Comparison of ENCODE assay signal across 9 mouse cellular contexts in the genomic region with DNA sequence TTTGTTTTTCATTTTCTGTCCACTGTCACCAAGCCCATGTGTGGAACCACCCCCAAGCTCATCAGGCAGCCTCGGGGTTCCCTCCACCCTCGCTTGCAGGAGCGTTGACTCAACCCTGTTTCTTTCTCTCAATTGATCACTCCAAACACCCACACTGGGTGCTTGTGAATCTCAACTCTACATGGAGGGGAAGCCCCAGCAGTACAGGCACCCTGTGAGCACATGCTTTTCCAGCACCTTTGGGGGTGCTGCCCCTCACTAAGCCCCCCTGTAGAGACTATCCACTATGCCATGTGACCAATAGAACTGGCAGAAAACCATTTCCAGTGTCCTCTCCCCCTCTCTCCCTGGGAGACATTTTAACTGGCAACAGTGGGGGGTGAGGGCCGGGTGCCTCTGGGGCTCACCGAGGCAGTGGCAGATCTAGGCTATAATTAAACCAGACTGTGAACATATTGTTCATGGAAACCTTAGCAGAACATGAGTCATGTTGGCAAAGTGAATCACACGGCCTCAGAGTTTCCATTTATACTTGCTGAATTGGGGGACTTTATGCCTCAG.
DNase-seq lines count a peak whose midpoint lies in the region; ATAC-seq lines count a peak whose summit lies in the region.
"Had no signal": no experiment of that assay in that cellular context is flagged by ENCODE, and none has a peak within 500 bp of the region (broad histone marks: within the 10 kb centered on the region; RNA-seq: fewer than 3 reads in every experiment).

No protein-coding gene starts in this region.

- H3K27me3 ChIP-seq in forebrain, embryonic 15.5 days, result no peaks in the 10 kb centered on the region
- H3K27me3 ChIP-seq in forebrain, embryonic 10.5 days (ENCODE audit: poor library complexity, severe bottlenecking), result peaks cover 80% of the 10 kb centered on the region
- H3K27me3 ChIP-seq in heart, embryonic 14.5 days (ENCODE audit: control insufficient read depth, insufficient read depth, low read length), result no peaks in the 10 kb centered on the region

- H3K9me3 ChIP-seq in forebrain, embryonic 15.5 days, result no peaks in the 10 kb centered on the region
- no peaks in the 10 kb centered on the region for H3K9me3 ChIP-seq in forebrain, embryonic 10.5 days
- H3K9me3 ChIP-seq in heart, embryonic 14.5 days (ENCODE audit: control insufficient read depth, low read length), result no peaks in the 10 kb centered on the region

- no peak overlapping the region for H3K9ac ChIP-seq in forebrain, embryonic 15.5 days (replicated peaks)
- peak overlapping the region; percentile 4; the same call in 1 of the 2 replicates for H3K9ac ChIP-seq in heart, embryonic 14.5 days (ENCODE audit: low read length)

- no peak overlapping the region for H3K27ac ChIP-seq in forebrain, embryonic 15.5 days (replicated peaks)
- H3K27ac ChIP-seq in forebrain, embryonic 10.5 days, result no peak overlapping the region
- peak overlapping the region; percentile 72 to 83 for H3K27ac ChIP-seq in heart, embryonic 14.5 days (replicated peaks in 1 of 2; ENCODE audit: control insufficient read depth in 1 of 2, insufficient read depth in 1 of 2, low read depth in 2 of 2, low read length in 2 of 2)

- 43% methylated on average over 6 of the region's 6 CpGs for WGBS in forebrain, embryonic 15.5 days
- WGBS in forebrain, embryonic 10.5 days, result 73% methylated on average over 6 of the region's 6 CpGs
- WGBS in heart, embryonic 14.5 days, result 32% methylated on average over 6 of the region's 6 CpGs

- ATAC-seq in forebrain, embryonic 15.5 days (replicated peaks), result peak; percentile 49
- peak; percentile 41; the same call in 1 of the 2 replicates for ATAC-seq in heart, embryonic 14.5 days (ENCODE audit: insufficient number of reproducible peaks, insufficient read depth, low FRiP score, low read depth)

- H3K36me3 ChIP-seq in forebrain, embryonic 15.5 days, result no peaks in the 10 kb centered on the region
- no peaks in the 10 kb centered on the region for H3K36me3 ChIP-seq in forebrain, embryonic 10.5 days (replicated peaks)
- no peaks in the 10 kb centered on the region for H3K36me3 ChIP-seq in heart, embryonic 14.5 days (ENCODE audit: control insufficient read depth, insufficient read depth, low read length)

- H3K4me2 ChIP-seq in forebrain, embryonic 15.5 days (replicated peaks), result no peak overlapping the region
- H3K4me2 ChIP-seq in heart, embryonic 14.5 days (ENCODE audit: low read length), result no peak overlapping the region; the same call in 1 of the 2 replicates

- no peak for DNase-seq in forebrain, embryonic 10.5 days (ENCODE audit: extremely low spot score, low spot score)
- peak; percentile 62 to 67 for DNase-seq in right cerebral cortex, adult 2 months (ENCODE audit: low spot score in 2 of 2)
- DNase-seq in right cerebral cortex, postnatal 4 days, result no peak
- DNase-seq in urinary bladder, postnatal 25 days (ENCODE audit: low spot score), result no peak
- no peak for DNase-seq in testis, postnatal 14 days (ENCODE audit: low spot score)
- no peak for DNase-seq in thymus, postnatal 0 days (ENCODE audit: low spot score)
- DNase-seq: cerebellum, adult 11-12 months had no signal

- H3K4me1 ChIP-seq in forebrain, embryonic 15.5 days, result peaks cover 15% of the 10 kb centered on the region
- peaks cover 17% of the 10 kb centered on the region for H3K4me1 ChIP-seq in forebrain, embryonic 10.5 days
- H3K4me1 ChIP-seq in heart, embryonic 14.5 days (ENCODE audit: control insufficient read depth in 2 of 2, insufficient read depth in 2 of 2, low read length in 2 of 2), result peaks cover 27 to 28% of the 10 kb centered on the region in 2 experiments

- H3K4me3 ChIP-seq in forebrain, embryonic 15.5 days, result no peak overlapping the region
- H3K4me3 ChIP-seq in forebrain, embryonic 10.5 days, result no peak overlapping the region
- H3K4me3 ChIP-seq in heart, embryonic 14.5 days (ENCODE audit: control insufficient read depth in 1 of 2, insufficient read depth in 1 of 2, low read depth in 1 of 2, low read length in 2 of 2), result no peak overlapping the region

Comparison
In these comparisons a context has a peak if more than half of its experiments do, and no peak if none do; other contexts are left out.
1. DNase-seq: peak in right cerebral cortex, adult 2 months (2 of 2); none in forebrain, embryonic 10.5 days (single experiment), right cerebral cortex, postnatal 4 days (single experiment), urinary bladder, postnatal 25 days (single experiment), testis, postnatal 14 days (single experiment) and thymus, postnatal 0 days (single experiment).
2. H3K27ac ChIP-seq: peak in heart, embryonic 14.5 days (2 of 2); none in forebrain, embryonic 15.5 days (single experiment) and forebrain, embryonic 10.5 days (single experiment).